Mouse (Mus musculus) cerebellum, postnatal 36 days (tissue): ENCODE measurements around the gene Zic3.

Experiments
- DNase-seq, 2 experiments: peaks; one replicate each; pipeline ENCODE4 v3.0.0; 2021 to 2022; ENCODE audit warnings: mixed read lengths in 2 of 2

Zic3 gene

DNA sequence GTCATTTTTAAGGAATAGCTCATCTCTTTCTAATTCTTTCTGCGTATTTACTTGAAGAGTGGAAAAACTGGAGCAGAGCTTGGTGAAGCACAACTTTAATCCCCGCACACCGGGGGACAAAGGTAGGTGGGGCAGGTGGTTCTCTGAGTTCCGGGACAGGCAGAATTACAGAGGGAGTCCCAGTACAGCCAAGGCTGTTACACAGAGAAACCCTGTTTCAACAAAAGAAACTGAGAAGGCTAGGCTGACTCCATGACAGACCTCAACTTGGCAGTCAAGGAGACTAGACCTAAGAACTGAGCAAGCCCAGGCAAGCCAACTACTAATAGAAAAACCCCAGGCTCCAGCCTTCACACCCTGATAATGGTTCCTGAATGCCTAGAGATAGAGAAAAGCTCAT is 20.0 kb downstream of the Zic3 start:
- no peak for DNase-seq
